Mouse (Mus musculus): ENCODE measurements around the gene Igf1r.

The Igf1r gene

DNA sequence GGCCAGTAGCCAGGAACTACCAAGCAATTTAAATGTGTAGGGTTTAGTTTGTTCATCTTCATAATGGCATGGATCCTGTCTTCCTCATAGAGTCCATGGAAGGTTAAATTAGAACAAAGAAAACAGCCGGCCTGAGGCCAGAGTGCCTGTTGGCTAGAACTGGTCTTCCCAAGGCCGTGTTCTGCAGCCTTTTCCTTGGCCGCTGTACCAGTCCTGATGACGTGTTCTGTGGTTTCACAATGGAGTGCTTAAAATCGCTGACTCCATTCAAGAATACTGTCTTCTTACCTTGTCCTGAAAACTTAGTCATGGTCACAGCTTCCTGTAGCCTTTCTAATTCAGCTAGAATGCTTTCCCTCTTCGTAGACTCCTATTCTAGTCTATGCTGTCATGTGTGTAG, 53.9 kb downstream of the Igf1r start:
- no peak for DNase-seq (ENCODE audit: low read depth, low spot score)

DNA sequence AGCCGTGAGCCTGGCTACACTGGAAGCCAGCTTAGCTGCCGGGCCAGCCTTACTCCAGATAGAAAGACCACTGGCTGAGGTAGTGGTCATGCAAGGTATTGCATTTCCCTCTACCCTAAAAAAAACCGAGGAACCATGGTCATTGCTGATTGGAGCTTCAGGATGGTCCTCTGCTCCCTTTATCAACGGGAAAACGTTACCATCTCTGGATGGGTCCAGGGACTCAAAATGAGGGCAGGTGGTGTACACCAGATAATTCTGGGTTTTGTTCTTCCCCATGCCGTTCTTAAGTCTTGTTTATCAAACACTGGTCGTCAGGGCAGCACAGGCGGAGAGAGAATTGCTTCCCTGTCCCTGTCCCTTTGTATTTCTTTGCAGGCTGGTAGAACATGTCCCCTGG, 57.0 kb downstream of the Igf1r start:
- no peak for DNase-seq (ENCODE audit: low read depth, low spot score)

DNA sequence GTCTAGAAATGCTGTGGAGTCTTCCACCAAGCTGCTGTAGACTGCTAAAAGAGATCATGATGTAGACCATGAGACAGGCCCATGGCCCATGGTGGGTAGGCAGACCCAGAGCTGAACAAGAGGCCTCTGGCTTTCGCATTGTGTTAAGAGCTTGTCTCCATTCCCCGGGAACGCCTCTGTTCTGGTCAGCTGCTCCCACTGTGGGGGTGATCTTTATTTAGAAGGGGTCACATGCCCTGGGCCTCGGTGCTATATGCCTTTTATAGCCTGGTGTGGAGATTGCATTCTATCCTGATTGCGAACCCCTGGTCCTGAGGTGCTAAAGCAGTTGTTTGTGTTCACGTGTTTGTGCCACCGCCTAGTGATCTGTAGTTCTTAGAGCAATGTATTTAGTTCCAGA, 57.5 kb downstream of the Igf1r start:
- DNase-seq (ENCODE audit: low read depth, low spot score) = no peak

DNA sequence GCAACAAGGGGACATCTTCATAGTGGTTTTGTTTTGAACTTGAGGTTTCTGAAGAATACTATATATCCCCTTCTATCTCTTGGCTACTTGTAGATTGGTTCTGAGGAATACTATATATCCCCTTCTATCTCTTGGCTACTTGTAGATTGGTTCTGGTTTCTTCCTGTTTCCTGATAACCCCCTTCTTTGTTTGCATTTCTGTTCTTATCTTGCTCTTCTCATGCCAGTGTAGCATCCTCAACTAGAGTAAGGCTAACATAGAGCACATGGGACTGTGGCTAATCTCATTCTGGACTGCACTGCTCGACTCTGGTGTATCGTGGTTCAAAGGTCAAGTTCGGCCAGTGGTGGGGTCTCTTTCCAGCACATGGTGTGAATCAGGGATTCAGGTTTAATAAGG, 58.2 kb downstream of the Igf1r start:
- no peak for DNase-seq (ENCODE audit: low read depth, low spot score)

DNA sequence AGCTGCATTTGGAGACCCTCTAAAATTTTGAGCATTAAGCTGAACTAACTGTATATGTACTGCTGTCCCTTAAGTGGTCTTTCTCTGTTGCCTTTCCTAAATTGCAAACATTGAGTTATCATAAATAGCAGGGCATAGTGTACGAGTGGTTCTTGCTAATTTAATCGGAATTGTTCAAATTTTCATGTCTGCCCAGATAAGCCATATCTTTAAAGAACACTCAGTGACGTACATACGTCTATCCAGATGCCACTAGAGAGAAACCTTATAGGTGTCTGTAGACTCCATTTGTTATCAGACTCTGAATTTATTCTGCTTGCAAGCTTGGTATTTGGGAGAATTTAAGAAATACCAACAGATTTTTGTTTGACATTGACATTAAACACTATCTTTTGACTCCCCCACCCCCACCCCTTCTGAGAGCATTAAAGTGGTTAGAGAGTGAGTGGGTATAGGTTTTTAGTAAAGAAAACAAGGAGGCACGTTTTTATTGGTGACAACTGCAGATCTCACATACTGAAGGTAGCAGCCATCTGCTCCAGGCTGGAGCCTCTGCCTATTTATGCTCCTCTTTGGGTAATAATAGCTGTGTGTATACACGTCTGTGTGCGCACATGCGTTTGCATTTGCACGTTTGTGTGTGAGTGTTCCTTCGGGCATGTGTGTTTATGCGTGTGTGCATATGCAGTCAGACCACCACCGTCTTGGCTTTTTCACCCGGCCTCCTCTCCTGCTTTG, 58.9 kb downstream of the Igf1r start:
- no peak for DNase-seq (ENCODE audit: low read depth, low spot score)

DNA sequence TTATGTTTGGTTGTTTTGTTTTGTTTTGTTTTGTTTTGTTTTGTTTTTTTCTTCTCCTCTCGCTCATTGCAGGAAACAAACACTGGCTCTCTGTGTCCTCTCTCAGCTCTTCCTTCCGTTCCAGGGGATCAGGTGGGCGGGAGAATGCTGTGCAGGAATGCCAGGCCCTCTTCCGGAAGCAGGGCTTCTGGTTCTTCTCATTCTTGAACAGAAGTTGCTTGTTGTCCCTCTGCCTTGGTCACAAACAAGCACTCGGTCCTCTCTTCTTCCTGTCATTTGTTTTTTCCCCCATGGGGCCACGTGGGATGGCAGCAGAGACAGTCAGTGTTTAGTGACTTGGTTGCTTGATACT, 59.5 kb downstream of the Igf1r start:
- no peak for DNase-seq (ENCODE audit: low read depth, low spot score)

DNA sequence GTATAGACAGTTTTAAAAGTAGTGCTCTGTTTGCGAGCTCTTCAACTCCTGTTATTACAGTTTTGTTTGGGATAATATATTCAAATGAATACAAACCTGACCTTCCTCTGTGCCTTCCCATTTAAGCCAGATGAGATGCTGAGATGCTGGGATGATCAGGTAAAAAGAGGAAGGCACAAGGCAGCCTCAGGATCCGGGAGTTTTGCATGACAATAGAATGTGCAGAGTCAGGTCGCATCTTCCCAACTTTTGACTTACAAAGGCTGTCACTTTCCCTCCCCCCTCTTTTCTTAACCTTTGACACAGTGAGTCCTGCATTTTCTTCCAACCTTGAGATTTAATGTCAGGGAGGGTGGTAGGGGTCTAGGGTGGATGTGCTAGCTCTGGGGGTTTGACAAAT, 61.9 kb downstream of the Igf1r start:
- no peak for DNase-seq (ENCODE audit: low read depth, low spot score)

DNA sequence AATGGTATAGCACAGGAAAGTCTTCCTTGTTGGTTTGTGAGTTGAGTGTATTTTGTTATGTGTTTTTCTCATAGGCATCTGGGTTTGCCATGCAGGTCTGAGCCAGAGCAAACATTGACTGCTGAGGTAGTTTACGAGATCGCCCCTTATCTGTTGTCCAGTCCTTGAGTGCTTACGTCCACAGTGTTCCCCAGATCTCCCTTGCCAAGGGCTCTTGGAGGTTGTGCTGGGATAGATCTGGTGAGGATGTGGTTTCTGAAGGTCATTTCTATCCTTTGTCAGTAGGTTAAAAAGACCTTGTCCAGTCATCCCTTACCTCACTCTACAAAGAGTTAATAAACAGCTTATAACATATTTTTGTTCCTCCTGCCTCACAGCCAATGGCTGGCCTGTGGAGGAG, 62.8 kb downstream of the Igf1r start:
- no peak for DNase-seq (ENCODE audit: low read depth, low spot score)

DNA sequence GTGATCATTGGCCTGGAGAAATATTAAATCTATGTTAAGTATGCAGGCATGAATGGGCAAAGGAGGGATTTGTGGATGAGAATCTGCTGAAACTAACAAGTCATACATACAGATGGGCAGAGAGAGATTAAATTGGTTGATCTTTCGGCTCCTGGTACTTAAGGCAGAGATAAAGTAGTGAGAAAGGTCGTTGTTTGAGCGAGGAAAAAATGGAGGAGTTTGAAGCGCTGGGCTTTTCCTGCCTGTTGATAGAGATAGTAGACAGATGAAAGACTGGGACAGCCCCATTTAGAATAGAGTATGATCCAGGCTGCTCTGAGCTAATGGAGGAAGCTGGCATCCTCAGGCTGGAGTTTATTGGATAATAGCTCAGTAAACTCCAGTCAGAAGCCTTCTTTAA, 65.4 kb downstream of the Igf1r start:
- no peak for DNase-seq (ENCODE audit: low read depth, low spot score)

DNA sequence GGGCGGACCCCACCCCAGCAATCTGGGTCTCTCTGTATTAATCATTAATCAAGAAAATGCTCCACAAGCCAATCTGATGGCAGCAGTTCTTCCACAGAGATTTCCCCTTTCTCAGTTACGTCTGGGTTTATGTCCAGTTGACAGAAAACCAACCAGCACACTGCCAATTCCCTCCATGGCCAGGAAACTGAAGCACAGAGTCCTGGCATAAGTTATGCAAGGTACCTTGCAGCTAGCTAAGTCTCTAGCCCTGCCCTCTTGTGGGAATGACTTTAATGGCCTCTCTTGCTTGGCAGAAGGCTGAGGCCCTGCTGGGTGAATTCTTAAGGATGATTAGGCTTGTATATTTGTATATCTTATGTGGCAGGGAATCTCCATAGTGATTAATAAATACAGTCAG, 67.9 kb downstream of the Igf1r start:
- DNase-seq (ENCODE audit: low read depth, low spot score) = no peak

DNA sequence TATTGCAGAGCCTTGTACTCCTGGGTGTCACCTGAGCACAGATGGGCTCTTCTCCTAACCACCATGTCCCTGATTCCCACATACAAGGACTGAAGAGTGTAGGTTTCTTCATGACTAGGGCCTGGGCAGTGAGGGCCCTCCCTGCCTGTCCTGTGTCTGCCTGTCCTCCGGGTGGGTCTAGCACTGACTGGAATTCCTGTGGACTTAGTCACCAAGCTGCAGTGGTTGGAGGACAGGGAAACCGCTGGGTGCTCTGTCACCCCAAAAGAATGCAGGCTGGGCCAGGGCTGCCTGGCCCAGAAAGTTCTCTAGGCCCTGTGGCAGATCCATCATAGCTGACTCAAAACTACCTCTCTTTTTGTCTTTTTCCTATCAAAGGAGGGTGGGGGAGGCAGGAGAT, 69.1 kb downstream of the Igf1r start:
- DNase-seq (ENCODE audit: low read depth, low spot score) = no peak

DNA sequence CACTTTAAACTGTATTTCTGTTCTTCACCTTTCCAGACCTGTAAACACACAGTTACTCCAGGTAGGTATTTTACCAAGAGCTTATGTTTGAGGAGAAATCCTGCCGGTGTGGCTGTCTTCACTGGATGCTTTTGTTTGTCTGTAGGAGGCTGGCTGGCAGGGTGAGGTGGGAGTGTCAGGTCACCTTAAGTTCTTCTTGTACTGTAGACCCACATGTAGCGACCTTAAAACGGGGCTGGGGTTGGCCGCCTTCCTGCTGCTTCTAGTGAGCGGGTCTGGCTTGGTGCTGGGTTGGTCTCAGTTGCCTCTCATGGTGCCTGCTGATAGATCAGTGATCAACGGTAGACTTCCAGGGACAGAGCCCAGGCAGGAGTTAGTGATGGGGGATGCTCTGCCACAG, 69.6 kb downstream of the Igf1r start:
- DNase-seq (ENCODE audit: low read depth, low spot score) = no peak

DNA sequence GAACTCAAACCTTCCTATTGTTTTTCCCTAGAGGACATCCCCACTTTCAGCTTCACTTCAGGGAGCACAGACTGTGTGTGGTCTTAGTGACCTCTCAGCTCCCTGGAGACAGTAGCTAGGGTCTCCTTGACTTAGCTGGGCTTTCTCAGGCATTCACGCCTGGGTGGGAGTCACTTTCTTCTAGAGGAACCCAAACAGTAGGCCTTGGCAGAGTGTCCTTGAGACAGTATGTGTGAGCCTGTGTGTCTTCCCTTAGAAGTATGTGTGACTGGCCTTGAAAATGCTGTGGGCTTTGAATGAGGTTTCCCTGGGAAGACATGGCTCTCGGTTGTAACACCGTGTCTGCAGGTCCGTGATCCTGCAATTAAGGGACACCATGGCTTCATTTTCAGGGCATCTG, 71.3 kb downstream of the Igf1r start:
- no peak for DNase-seq (ENCODE audit: low read depth, low spot score)

DNA sequence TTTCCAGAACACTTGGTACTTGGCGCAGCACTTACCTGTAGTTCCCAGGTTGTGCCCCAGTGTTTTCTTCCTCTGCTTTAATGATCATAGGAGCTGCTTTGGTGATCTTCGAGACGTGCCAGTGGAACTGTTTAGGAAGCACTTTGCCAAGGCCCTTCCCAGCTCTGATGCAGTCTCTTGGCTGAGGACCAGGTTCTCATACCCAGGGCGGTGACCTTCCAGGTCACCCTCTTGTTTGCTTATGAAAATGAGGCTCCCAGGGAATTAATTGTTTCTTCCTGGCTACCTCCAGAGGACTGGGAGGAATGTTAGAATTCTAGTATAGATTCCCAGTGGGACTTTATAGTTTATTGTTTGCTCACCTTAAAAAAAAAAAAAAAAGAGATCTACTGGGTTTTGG, 72.0 kb downstream of the Igf1r start:
- no peak for DNase-seq (ENCODE audit: low read depth, low spot score)

DNA sequence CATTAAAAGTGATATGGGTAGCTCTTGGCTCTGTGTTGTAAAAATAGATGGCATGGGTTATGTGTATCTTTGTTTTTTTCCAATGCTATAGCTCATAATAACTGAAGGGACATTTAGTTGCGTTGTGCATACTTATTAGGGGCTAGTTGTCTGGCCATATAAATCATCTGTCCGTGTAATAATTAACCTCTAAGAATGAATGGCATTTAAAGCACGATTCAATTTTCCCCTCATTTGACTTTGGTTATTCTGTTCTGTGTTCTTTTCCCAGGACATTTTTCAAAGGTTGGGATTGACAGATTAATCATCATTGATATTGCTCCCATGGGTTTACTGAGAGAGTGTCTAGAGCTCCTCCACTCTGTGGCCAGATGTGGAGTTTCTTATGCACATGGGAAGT, 72.8 kb downstream of the Igf1r start:
- no peak for DNase-seq (ENCODE audit: low read depth, low spot score)

DNA sequence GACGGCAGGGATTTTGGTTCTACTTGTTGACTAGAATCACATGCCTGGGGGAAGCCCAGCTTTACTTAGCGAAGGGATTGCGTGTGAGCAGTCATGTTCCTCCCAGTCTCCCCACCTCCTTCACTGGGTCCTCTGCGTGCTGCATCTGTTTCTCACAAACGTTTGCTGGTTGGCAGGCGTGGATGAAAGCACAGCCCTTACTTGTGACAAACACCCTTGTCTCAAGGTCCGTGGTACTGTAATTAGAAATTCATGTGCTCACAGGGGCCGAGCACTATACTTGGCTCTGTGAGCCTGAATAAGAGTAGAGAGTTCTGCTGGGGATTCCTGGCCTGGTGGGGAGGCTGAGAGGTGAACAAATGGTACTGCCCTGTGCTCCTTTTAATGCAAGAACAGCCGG, 73.4 kb downstream of the Igf1r start:
- DNase-seq (ENCODE audit: low read depth, low spot score) = no peak

DNA sequence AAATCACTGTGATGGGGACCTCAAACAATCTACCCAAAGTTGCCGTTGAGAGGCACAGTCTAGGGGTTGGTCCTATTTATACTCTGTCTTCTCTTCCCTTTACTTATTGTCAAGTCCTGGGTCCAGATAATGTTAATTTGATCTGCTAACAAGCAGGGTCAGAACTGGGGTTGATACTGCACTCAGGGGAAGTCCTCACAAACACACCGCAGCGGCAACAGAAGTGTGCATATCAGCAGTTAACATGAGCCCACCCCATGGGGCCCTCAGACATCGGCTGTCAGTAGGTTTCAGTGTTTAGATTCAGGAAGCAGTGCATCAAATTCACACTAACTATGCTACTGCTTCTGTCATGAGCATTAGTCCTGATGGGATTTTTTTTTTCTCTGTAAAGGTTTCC, 75.5 kb downstream of the Igf1r start:
- DNase-seq (ENCODE audit: low read depth, low spot score) = no peak

DNA sequence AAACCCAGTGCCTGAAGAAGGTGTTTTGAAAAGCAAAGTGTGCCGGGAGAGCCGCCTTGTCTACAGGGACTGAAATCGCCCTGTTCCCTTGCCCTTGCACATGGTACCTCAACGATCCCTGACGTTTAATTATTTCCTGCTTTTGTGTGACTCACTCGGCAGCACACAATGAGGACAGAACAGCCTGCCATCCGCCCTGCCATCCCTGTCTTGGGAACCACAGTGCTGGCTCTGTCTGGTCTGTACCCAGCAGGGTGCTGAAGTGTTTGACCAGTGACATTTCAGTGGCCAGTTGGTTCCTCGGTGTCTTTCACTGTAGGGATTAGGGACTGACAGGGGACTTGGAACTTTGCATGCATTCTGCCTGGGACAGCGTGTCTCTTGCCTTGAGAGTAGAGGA, 78.2 kb downstream of the Igf1r start:
- DNase-seq (ENCODE audit: low read depth, low spot score) = no peak

DNA sequence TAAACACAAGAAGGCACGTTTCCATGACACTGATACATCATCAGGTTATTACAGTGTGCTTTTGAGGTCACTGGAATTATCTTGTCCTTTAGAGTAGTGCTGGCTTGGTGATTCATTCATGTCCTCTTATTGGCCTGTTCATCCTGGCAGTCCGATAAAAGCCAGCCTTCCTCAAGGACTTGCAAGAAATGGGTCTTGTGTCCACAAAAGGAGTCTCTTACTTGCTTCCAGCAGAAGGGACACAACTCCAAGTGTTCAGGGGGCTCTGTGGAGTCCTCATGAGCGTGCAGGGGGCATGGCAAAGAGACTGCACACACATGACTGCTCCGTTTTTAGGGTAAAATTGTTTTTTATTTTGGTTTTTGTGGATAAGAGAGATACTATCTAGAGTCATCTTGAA, 83.9 kb downstream of the Igf1r start:
- DNase-seq (ENCODE audit: low read depth, low spot score) = no peak

DNA sequence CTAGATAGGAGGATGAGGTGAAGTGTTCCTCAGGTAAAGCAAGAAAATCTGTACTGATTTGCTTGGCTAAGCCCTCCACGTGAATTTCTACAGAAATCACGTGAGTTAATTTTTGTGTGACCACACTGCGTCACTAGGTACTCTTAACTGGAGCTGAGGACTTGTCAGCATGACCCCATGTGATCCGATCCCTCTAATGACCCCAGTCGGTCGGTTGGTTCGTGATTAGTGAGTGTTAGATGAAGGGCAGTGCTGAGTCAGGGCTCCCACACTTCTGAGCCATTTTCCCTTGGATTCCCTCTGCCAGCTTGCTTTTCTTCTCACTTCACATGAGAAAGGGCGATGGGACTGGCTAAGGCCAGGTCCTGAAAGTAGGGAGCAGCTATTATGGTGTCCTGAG, 86.2 kb downstream of the Igf1r start:
- no peak for DNase-seq (ENCODE audit: low read depth, low spot score)

DNA sequence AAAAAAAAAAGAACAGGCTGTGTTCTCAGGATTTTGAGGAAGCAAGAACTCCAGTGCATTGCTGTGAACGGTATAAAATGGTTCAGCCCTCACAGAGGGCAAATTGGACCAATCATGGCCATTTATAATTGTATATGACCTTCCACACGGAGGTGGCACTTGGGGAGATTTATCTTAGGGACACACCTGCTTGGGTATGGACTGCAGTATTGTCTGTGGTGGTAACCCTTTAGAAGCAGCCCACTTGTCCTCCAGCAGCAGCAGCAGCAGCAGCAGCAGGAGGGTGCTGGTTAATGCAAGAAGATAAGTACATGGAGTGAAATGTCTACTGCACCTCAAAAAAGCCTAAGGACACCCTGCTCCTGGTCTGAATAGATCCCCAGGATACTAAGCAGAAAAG, 86.9 kb downstream of the Igf1r start:
- no peak for DNase-seq (ENCODE audit: low read depth, low spot score)

DNA sequence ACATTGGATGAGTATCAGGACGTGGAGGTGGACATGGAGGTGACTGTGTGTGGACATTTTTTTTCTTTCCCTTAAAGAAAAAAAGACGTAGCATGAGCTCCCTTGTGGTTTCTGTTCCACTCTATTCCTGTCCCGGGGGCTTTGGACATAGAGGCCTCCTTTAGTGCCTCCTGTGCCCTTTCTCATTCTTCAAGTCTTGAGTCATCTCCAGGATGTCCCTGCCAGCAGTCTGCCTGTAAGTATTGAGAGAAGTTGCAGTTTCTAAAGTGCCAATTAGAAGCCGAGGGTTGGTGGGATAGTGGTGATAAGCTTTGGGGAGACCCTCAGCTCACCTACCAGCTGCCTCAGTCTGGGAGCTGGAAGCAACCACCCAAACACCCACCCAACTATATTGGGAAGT, 92.0 kb downstream of the Igf1r start:
- DNase-seq (ENCODE audit: low read depth, low spot score) = no peak

DNA sequence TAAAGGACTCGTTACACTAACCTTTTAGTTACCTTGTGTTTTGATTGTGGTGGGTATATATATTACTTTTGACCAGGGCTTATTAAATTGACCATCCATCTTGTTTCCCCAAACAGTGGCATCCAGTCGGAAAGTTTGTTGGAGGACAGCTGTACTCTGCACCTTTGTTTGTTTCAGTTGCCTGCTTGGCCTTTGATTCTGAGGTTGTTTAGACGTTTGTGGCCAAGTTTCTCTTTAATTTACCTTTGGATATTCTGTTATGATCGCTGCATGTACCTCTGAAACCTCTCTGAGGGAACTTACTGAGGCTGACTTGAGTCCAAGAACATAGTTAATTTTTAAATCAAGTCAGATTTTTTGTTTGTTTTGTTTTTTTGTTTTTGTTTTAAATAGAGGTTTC, 94.5 kb downstream of the Igf1r start:
- DNase-seq (ENCODE audit: low read depth, low spot score) = no peak

DNA sequence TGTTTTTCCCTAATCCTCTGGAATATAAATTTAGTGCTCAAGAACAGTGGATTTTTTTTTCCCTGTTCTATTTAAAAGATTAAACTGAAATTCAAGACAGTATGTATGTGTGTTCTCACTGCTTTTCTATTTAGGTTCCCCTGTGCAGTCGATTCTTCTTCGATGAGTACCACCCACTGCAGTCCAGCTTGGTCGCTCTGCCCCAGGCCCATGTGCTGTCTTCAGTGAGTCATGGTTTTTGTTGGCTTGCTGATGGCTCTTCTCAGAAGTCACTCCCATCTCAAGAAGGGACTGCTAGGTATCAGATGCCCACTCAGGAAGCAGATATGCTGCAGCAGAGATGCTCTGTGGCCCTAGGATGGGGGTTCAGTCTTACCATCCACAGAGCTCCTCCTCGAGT, 95.9 kb downstream of the Igf1r start:
- no peak for DNase-seq (ENCODE audit: low read depth, low spot score)
